Mouse (Mus musculus) lung, embryonic 14.5 days (tissue): ENCODE results near the gene Clca3a2. TPM values are rescaled to one million over a fixed set of nuclear protein-coding genes. Genes with fewer than 3 reads are reported as not detected.
"Not testable (repeated sequence)": the region's sequence is repeated elsewhere in the genome, so short reads cannot be mapped to it uniquely, and the experiment has no call there.

ENCODE experiments used
- ATAC-seq: fragments of 200-750 bp; cut with Nextera tagmentation; 2 replicates; pipeline ENCODE4 v1.8.0; 2017; ENCODE audit warnings: mild to moderate bottlenecking, moderate TSS enrichment, moderate library complexity; ENCODE audit not compliant: insufficient read depth
- DNase-seq: peaks from one replicate; pipeline ENCODE4 v3.0.0-alpha.2; 2015
- H3K27ac ChIP-seq: fragments of 300-500 bp; sonication (generic); 2 replicates; pipeline ENCODE4 v1.5.1; 2014; ENCODE audit warnings: low read depth, mild to moderate bottlenecking, moderate library complexity
- H3K27me3 ChIP-seq: fragments of 300-500 bp; sonication (generic); 2 replicates; pipeline ENCODE4 v1.6.1; 2014; ENCODE audit warnings: low read length, control low read depth; ENCODE audit not compliant: insufficient read depth
- H3K36me3 ChIP-seq: fragments of 300-500 bp; sonication (generic); 2 replicates; pipeline ENCODE4 v1.6.1; 2014; ENCODE audit warnings: control low read depth; ENCODE audit not compliant: insufficient read depth
- H3K4me1 ChIP-seq: fragments of 300-500 bp; sonication (generic); 2 replicates; pipeline ENCODE4 v1.6.1; 2014; ENCODE audit warnings: antibody characterized with exemption, control low read depth; ENCODE audit not compliant: insufficient read depth
- H3K4me2 ChIP-seq: fragments of 300-500 bp; sonication (generic); 2 replicates; pipeline ENCODE4 v1.6.1; 2014; ENCODE audit warnings: mild to moderate bottlenecking
- H3K4me3 ChIP-seq: fragments of 300-500 bp; sonication (generic); 2 replicates; pipeline ENCODE4 v1.5.1; 2014; ENCODE audit warnings: low read depth, low read length
- H3K9ac ChIP-seq: fragments of 300-500 bp; sonication (generic); 2 replicates; pipeline ENCODE4 v1.6.1; 2014
- H3K9me3 ChIP-seq: fragments of 300-500 bp; sonication (generic); 2 replicates; pipeline ENCODE4 v1.6.1; 2016; ENCODE audit warnings: low read depth, low read length, control low read depth
- CTCF ChIP-seq: IDR thresholded peaks from 2 replicates; pipeline ENCODE4 v1.5.1; 2016; ENCODE audit warnings: antibody characterized with exemption, low read depth
- WGBS: fragments of 180-500 bp; shearing (Covaris S2); extraction: QIAGEN DNeasy Blood & Tissue Kit; methylation state at CpG from one replicate; pipeline ENCODE4 v1.1.7; 2014; 5-methylcytosine and 5-hydroxymethylcytosine counted together
- polyA plus RNA-seq: library from polyadenylated mRNA; unstranded; fragments of >200 nt; fragmentation: Nextera tagmentation; extraction: Ambion mirVana; gene quantifications from 2 replicates; pipeline ENCODE4 v1.2.1, GENCODE M21; 2014

Clca3a2 gene
- polyA plus RNA-seq, 1 experiment from 2014 or later, result not detected

DNA sequence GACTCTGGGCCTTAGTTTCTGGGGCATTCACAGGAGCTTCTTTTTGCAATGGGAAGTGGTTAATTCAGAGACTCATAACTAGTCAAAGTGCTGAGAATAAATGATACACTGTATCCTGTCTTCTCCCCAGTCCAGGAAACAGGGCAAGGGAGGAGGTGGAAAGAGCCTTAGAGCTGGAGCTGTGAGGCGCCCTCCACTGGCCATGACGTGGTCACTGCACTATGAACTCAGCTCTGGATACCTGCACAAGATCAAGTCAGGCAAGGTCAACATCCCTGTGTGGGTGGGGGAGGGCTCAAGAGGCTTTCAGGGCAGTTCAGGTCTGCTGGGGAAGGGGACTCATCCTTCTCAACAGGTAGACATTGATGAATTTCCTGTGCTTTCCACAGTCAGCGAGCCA, 7.5 kb downstream of the Clca3a2 start:
- Histone ChIP-seq H3K4me3 (no peak overlapping the region), H3K9ac (no peak overlapping the region), H3K4me2 (no peak overlapping the region), H3K4me1 (no peaks in the 10 kb centered on the region), H3K27me3 (no peaks in the 10 kb centered on the region), H3K9me3 (no peaks in the 10 kb centered on the region), H3K27ac (no peak overlapping the region), H3K36me3 (no peaks in the 10 kb centered on the region)
- DNase-seq (no peak), ATAC-seq (no peak)
- WGBS, result 34% methylated on average over 3 of the region's 3 CpGs
- no peak for TF ChIP-seq CTCF

DNA sequence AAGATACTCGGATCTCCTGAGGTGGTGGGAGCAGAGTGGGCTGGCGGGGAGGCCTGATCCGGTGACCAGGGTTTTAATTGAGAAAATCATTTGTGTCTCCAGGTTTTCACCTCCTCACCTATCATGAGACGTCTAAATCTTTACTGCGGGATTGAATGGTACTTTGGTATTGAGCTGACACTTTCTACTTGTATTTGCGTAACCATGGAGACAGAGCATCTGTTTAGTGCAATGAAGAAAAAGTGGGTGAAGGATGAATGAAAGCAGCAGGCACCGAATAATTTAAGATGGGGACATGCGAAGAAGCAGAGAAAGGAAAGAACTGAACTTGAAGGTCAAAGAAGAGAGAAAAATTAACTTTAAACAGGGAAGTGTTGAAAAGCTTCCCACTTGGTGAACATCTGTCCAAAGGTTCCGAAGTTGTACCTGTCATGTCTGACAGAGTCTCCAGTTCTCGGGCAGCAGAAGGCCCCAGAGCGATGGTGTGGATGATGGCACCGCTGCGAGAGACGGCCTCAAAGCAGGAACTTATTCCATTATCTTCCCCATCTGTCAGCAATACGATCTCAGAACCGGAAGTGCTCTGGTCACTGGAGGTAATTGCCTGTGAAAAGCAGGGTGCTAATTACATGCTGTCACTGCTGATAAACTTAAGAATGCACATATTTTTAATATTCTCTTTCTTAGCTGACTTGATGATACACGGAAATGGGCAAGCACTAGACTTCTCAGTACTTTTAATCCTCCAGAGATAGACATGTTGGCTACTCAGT, 11.0 kb downstream of the Clca3a2 start:
- not testable (repeated sequence) for H3K4me3 ChIP-seq, H3K9me3 ChIP-seq, H3K4me1 ChIP-seq, H3K4me2 ChIP-seq, H3K27ac ChIP-seq, H3K36me3 ChIP-seq, H3K27me3 ChIP-seq, H3K9ac ChIP-seq
- peak; percentile 60; the same call in 1 of the 2 replicates for ATAC-seq
- DNase-seq, result peak; percentile 9
- WGBS, result 33% methylated on average over 14 of the region's 17 CpGs

DNA sequence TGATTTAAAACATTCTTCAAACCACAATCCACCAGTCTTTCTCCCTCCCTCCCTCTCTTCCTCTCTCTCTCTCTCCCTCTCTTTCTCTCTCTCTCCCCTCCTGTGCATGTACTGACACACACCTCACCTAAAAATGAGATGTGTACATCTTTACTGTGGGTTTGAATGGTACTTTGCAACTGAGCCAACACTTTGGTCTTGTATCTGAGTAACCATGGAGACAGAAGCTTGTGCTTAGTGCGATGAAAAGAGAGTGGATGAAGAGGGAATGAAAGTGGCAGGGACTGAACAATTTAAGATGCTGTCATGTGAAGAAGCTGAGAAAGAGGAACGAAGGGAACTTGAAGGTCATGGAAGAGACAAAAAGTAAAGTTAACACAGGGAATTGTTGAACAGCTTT, 12.7 kb downstream of the Clca3a2 start:
- not testable (repeated sequence) for H3K27me3 ChIP-seq, H3K4me3 ChIP-seq, H3K4me2 ChIP-seq, DNase-seq, H3K4me1 ChIP-seq, H3K9me3 ChIP-seq, H3K36me3 ChIP-seq, H3K27ac ChIP-seq, H3K9ac ChIP-seq, ATAC-seq
- WGBS, result 37% methylated on average over 2 of the region's 2 CpGs

DNA sequence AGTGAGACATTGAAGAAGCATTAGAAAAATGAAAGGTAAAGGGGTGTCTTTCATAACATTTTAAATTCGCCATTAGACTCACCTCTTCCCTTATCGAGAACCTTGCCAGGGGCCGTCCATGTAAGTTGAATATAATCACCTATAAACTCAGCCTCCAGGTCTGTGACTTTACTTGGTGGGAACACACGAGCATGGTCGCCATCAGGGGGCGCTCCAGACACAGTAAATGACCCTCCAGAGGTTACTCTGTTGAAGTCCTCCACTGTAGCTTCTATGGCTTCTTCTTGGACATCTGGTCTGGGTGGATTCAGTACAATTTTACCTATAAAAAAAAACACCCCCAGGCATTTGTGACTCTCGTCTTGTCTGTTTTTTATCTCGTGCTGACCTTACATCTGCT, 17.4 kb downstream of the Clca3a2 start:
- H3K27ac ChIP-seq, result no peak overlapping the region
- no peak overlapping the region for H3K9ac ChIP-seq
- no peaks in the 10 kb centered on the region for H3K9me3 ChIP-seq
- H3K36me3 ChIP-seq, result no peaks in the 10 kb centered on the region
- no peak overlapping the region for H3K4me3 ChIP-seq
- no peak for ATAC-seq
- peak; percentile 47 for TF ChIP-seq CTCF
- no peaks in the 10 kb centered on the region for H3K4me1 ChIP-seq
- DNase-seq, result peak; percentile 74
- 34% methylated on average over 8 of the region's 8 CpGs for WGBS
- H3K27me3 ChIP-seq, result no peaks in the 10 kb centered on the region
- H3K4me2 ChIP-seq, result no peak overlapping the region

DNA sequence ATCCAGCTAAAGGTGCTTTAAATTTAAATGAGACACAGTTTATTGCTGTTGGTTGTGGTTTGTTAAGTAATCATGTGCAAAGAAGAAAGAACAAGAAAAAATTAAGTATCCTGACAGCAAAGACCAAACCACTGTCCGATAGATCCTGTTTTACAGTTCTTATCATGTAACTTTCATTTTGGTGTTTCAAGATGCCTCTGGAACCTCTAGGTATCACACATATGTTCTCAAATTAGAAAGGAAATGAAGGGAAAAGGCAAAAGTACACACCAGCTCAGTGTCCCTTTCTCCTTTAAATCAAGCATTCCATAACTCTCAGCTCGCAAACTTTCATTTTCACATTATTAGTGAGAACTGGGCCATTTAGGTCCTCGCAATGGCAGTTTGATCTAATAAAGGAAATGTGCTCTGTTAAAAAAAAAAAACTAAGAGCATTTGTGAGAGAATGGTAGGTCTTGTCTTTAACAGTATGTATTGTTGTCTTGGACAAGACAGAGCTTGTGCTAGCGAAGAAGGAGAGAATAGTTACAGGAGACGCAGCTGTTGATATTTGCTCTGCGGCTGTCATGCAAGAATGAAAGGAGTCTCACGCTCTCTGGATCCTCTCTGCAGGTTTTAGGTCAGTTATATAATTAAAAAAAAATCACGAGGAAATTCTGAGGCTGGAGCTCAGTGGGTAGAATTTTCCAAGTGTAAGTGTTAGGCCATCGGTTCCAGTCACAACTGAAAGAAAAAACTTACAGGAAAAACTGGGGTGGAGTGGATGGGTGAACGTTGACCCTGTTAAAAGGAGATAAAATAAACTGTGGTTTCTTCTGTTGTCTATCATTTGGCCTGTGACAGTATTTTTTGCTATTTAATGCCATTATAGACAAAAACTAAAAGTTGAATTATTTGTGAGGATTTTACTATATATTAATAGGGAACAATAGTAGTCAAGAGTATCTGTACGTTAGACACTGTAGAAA, 33.8 kb downstream of the Clca3a2 start:
- no peaks in the 10 kb centered on the region for H3K4me1 ChIP-seq
- no peak overlapping the region for H3K4me2 ChIP-seq
- TF ChIP-seq CTCF, result no peak
- WGBS, result 64% methylated on average over 11 of the region's 11 CpGs
- no peaks in the 10 kb centered on the region for H3K36me3 ChIP-seq
- H3K27me3 ChIP-seq, result no peaks in the 10 kb centered on the region
- ATAC-seq (no peak), DNase-seq (no peak)
- no peak overlapping the region for H3K9ac ChIP-seq
- H3K4me3 ChIP-seq, result no peak overlapping the region
- no peaks in the 10 kb centered on the region for H3K9me3 ChIP-seq
- H3K27ac ChIP-seq, result no peak overlapping the region

DNA sequence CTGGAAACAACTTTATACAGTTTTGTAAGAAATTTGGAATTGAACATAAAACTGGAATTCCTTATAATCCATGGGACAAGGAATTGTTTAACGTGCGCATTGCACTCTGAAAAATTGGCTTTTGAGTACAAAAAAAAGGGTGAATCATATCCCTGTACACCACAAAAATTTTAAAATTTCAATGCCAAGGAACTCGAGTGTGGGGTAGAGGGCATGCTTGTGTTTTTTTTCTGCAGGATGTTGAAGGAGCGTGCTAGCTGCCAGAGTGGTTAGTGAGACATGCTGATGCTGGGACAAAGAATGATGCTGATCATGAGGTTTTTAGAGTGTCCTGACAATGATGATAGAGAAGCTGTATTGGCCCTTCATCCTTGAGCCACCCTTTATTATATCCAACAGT, 54.1 kb downstream of the Clca3a2 start:
- 80% methylated on average over 4 of the region's 4 CpGs for WGBS
- Histone ChIP-seq H3K9me3 (no peaks in the 10 kb centered on the region), H3K27ac (no peak overlapping the region), H3K4me2 (no peak overlapping the region), H3K4me1 (no peaks in the 10 kb centered on the region; the same call in 1 of the 2 replicates), H3K4me3 (no peak overlapping the region), H3K27me3 (no peaks in the 10 kb centered on the region), H3K9ac (no peak overlapping the region), H3K36me3 (no peaks in the 10 kb centered on the region)
- no peak for DNase-seq
- no peak for ATAC-seq
- no peak for TF ChIP-seq CTCF

DNA sequence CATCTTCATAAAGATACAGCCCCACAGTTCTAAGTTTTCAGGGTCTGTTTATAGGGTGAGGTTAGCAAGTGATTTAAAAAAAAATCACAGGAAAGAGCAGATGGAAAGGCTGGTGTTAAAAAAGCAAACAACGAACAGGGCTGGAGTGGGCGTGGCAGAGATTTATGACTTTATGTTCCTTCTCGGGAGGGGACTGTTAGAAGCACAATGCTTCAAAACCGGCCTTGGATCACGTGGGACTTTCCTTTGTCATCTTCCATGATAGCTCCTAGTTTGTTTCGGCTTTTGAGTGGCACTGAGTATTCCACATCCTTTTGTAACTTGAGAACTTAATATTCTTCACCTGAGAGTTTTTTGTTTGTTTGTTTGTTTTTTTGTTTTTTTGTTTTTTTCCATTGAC, 57.8 kb downstream of the Clca3a2 start:
- TF ChIP-seq CTCF, result no peak
- peak; percentile 48 for ATAC-seq

More for the DNA sequence above, 57.8 kb downstream of the Clca3a2 start:
- 23% methylated on average over 6 of the region's 6 CpGs for WGBS
- Histone ChIP-seq H3K9ac (no peak overlapping the region), H3K4me3 (no peak overlapping the region), H3K36me3 (no peaks in the 10 kb centered on the region), H3K27me3 (no peaks in the 10 kb centered on the region), H3K27ac (peak overlapping the region; percentile 42; the same call in 1 of the 2 replicates), H3K4me2 (0 out of 2 replicates have a peak overlapping the region, but pooled peaks have one; percentile 30), H3K4me1 (no peaks in the 10 kb centered on the region; the same call in 1 of the 2 replicates), H3K9me3 (no peaks in the 10 kb centered on the region)
- DNase-seq, result peak; percentile 57
